Mouse (Mus musculus) adrenal gland, adult 18-20 months (tissue): ENCODE data around the gene Gcsam. TPM values are rescaled to one million over a fixed set of nuclear protein-coding genes. Genes with fewer than 3 reads are reported as not detected.
A peak's percentile ranks its signal among the peaks of the same experiment; 100 is the strongest.

ENCODE experiments used
- DNase-seq, 2 experiments: peaks; one replicate each; pipeline ENCODE4 v3.0.0; 2021 to 2022; ENCODE audit warnings: low spot score in 2 of 2
- long read RNA-seq, 2 experiments: library from polyadenylated mRNA; stranded (forward); transcript quantifications; one replicate each; pipeline ENCODE4 v2.0.0; 2021
- total RNA-seq, 2 experiments: library from RNA; stranded (reverse); gene quantifications; 1 replicate in 1 of 2; 2 replicates in 1 of 2; pipeline ENCODE4 v1.2.3; 2021

The Gcsam gene
- total RNA-seq, result under 1 TPM in 1 of 2 experiments, not detected in 1; 0.42 TPM
- long read RNA-seq, experiment 1, result 0 reads
- long read RNA-seq, experiment 2, result 0 reads

- no peak for DNase-seq
Measured at GRCm38 (mm10) chr16:45610267-45610666, at the start of gene Gcsam. Gene Gcsam (plus strand): TSS chr16:45610380.

GRCm38 (mm10) chr16:45561747-45562146 is 48.4 kb upstream of the Gcsam start:
- no peak for DNase-seq

- DNase-seq, result no peak
Measured at GRCm38 (mm10) chr16:45572307-45572706, 37.9 kb upstream of the Gcsam start.

GRCm38 (mm10) chr16:45579883-45580282 is 30.3 kb upstream of the Gcsam start:
- DNase-seq, result no peak

- peak in 1 of 2 experiments; percentile 19 for DNase-seq
Measured at GRCm38 (mm10) chr16:45582512-45582911, 27.7 kb upstream of the Gcsam start.

- no peak for DNase-seq
Measured at GRCm38 (mm10) chr16:45593656-45594055, 16.5 kb upstream of the Gcsam start.

- no peak for DNase-seq
Measured at GRCm38 (mm10) chr16:45595494-45595893, 14.7 kb upstream of the Gcsam start.

GRCm38 (mm10) chr16:45608481-45608954 is 1.7 kb upstream of the Gcsam start:
- no peak for DNase-seq

- peak in 1 of 2 experiments; percentile 6 for DNase-seq
Measured at GRCm38 (mm10) chr16:45609300-45609699, 880 bp upstream of the Gcsam start.

GRCm38 (mm10) chr16:45613247-45613646 is 3.1 kb downstream of the Gcsam start:
- DNase-seq, result no peak

- no peak for DNase-seq
Measured at GRCm38 (mm10) chr16:45615944-45616343, 5.8 kb downstream of the Gcsam start.

GRCm38 (mm10) chr16:45619751-45620375 is 9.7 kb downstream of the Gcsam start:
- DNase-seq, result no peak

GRCm38 (mm10) chr16:45623230-45623629 is 13.1 kb downstream of the Gcsam start:
- no peak for DNase-seq

- DNase-seq, result no peak
Measured at GRCm38 (mm10) chr16:45624791-45625190, 14.6 kb downstream of the Gcsam start.

GRCm38 (mm10) chr16:45625342-45625741 is 15.2 kb downstream of the Gcsam start:
- DNase-seq, result no peak

GRCm38 (mm10) chr16:45629497-45630105 is 19.4 kb downstream of the Gcsam start:
- no peak for DNase-seq

GRCm38 (mm10) chr16:45630347-45630960 is 20.3 kb downstream of the Gcsam start:
- DNase-seq, result peak; percentile 59 to 64

- no peak for DNase-seq
Measured at GRCm38 (mm10) chr16:45632420-45632819, 22.2 kb downstream of the Gcsam start.

- no peak for DNase-seq
Measured at GRCm38 (mm10) chr16:45635826-45636225, 25.6 kb downstream of the Gcsam start.

GRCm38 (mm10) chr16:45640070-45640762 is 30.0 kb downstream of the Gcsam start:
- DNase-seq, result no peak

- DNase-seq, result no peak
Measured at GRCm38 (mm10) chr16:45641301-45641700, 31.1 kb downstream of the Gcsam start.

- no peak for DNase-seq
Measured at GRCm38 (mm10) chr16:45643944-45644343, 33.8 kb downstream of the Gcsam start.
